Mouse (Mus musculus): ENCODE results near the gene Apc2. TPM values are rescaled to one million over a fixed set of nuclear protein-coding genes. Genes with fewer than 3 reads are reported as not detected.

The Apc2 gene
- polyA plus RNA-seq, 1 experiment, result 0.24 TPM

DNA sequence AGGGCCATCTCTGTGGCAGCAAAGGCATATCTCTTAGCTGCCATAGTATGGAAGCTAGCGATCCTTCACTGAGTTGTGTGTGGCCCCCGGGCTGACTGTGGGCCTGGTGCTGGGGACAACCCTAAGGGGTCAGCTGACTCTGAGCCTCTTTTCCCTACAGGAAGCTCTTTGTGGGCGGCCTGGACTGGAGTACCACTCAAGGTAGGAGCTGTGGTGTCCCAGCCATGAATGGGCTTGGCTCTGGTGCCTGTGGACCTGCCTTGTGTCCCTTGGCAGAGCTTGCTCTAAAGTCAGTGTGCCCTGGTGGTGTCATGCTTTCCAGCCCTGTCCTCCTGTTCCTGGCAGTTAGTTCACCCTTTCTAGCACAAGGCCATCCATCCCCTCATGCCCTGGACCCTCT, 21.9 kb upstream of the Apc2 start:
- H3K27me3 ChIP-seq (ENCODE audit: control insufficient read depth, insufficient read depth, insufficient read length), result no peaks in the 10 kb centered on the region
- peaks cover 20% of the 10 kb centered on the region for H3K36me3 ChIP-seq (ENCODE audit: control insufficient read depth, insufficient read depth)
- no peak overlapping the region for H3K4me3 ChIP-seq
- TF ChIP-seq POLR2A (IDR thresholded peaks at IDR 0.05; ENCODE audit: insufficient read length, low read depth), result no peak
- no peak for TF ChIP-seq CEBPB (IDR thresholded peaks at IDR 0.05; ENCODE audit: insufficient read depth, poor library complexity, severe bottlenecking)
- no peak for TF ChIP-seq E2F4 (IDR thresholded peaks at IDR 0.05; ENCODE audit: insufficient read depth)
- TF ChIP-seq MYOD1 (IDR thresholded peaks at IDR 0.05; ENCODE audit: control insufficient read depth in 1 of 3, insufficient read length in 2 of 3, low read depth in 2 of 3), result no peak
- no peak for TF ChIP-seq POLR2AphosphoS2 (IDR thresholded peaks at IDR 0.05; ENCODE audit: insufficient read length, low read depth)
- no peak for TF ChIP-seq TCF12 (IDR thresholded peaks at IDR 0.05; ENCODE audit: insufficient read depth, poor library complexity, severe bottlenecking)
- TF ChIP-seq USF1 (IDR thresholded peaks at IDR 0.05; ENCODE audit: low read depth), result no peak
- no peak for TF ChIP-seq TCF3 (IDR thresholded peaks at IDR 0.05; ENCODE audit: insufficient read length, low read depth)
- no peak for TF ChIP-seq MAX (IDR thresholded peaks at IDR 0.05; ENCODE audit: low read depth)
- no peak for TF ChIP-seq REST (IDR thresholded peaks at IDR 0.05; ENCODE audit: insufficient read depth, insufficient read length)
- no peak for TF ChIP-seq SRF (IDR thresholded peaks at IDR 0.05; ENCODE audit: control insufficient read depth, insufficient read length, low read depth)
- TF ChIP-seq MYOG (IDR thresholded peaks at IDR 0.05; ENCODE audit: control insufficient read depth in 1 of 3, insufficient read depth in 1 of 3, insufficient read length in 2 of 3, low read depth in 2 of 3), result no peak
- H3K79me2 ChIP-seq (ENCODE audit: control insufficient read depth, insufficient read depth), result peaks cover 59% of the 10 kb centered on the region
- no peak overlapping the region for H3ac ChIP-seq (ENCODE audit: control insufficient read depth, insufficient read length)
- no peak overlapping the region for H3K4me2 ChIP-seq (ENCODE audit: low read depth)

DNA sequence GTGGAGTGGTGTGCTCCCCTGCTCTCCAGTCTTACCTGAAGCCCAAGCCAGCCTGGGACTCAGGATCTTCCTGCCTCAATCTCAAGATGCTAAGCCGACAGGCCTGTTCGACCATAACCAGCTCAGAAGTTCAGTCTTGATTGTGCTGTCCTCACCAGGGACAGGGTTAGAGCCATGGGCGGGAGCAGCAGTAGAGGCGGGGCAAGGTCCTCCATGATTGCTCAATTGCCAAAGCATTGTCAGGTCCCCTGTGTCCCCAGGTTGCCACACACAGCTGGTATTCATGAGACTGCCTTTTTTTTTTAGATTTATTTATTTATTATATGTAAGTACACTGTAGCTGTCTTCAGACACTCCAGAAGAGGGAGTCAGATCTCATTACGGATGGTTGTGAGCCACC, 19.5 kb upstream of the Apc2 start:
- Histone ChIP-seq H3K27me3 (ENCODE audit: control insufficient read depth, insufficient read depth, insufficient read length) (no peaks in the 10 kb centered on the region), H3K36me3 (ENCODE audit: control insufficient read depth, insufficient read depth) (peaks cover 29% of the 10 kb centered on the region), H3ac (ENCODE audit: control insufficient read depth, insufficient read length) (no peak overlapping the region), H3K79me2 (ENCODE audit: control insufficient read depth, insufficient read depth) (peaks cover 35% of the 10 kb centered on the region), H3K4me3 (no peak overlapping the region), H3K4me2 (ENCODE audit: low read depth) (no peak overlapping the region)
- TF ChIP-seq TCF12 (IDR thresholded peaks at IDR 0.05; ENCODE audit: insufficient read depth, poor library complexity, severe bottlenecking) (no peak), POLR2AphosphoS2 (IDR thresholded peaks at IDR 0.05; ENCODE audit: insufficient read length, low read depth) (no peak), E2F4 (IDR thresholded peaks at IDR 0.05; ENCODE audit: insufficient read depth) (no peak), MAX (IDR thresholded peaks at IDR 0.05; ENCODE audit: low read depth) (no peak), REST (IDR thresholded peaks at IDR 0.05; ENCODE audit: insufficient read depth, insufficient read length) (no peak), POLR2A (IDR thresholded peaks at IDR 0.05; ENCODE audit: insufficient read length, low read depth) (no peak)

DNA sequence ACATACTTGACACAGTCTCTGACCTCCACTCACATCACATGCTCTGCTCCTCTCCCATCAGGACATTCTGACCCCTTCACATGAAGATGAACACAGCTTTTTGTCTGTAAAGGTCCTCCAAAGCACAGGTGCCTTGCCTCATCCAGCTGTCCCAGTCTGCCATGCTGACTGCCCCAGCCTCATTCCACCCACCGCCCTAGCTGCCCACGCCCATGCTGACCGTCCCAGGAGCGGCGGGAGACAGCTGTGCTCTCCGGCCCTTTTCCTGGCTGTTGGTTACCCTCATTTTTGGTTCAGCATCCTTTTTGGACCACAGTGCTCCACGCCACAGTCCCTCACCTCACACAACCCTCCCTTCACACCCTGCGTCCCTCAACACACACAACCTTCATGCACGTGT, 17.4 kb upstream of the Apc2 start:
- Histone ChIP-seq H3K79me2 (ENCODE audit: control insufficient read depth, insufficient read depth) (peaks cover 14% of the 10 kb centered on the region), H3K4me3 (no peak overlapping the region), H3K27me3 (ENCODE audit: control insufficient read depth, insufficient read depth, insufficient read length) (no peaks in the 10 kb centered on the region), H3K36me3 (ENCODE audit: control insufficient read depth, insufficient read depth) (peaks cover 29% of the 10 kb centered on the region), H3ac (ENCODE audit: control insufficient read depth, insufficient read length) (no peak overlapping the region), H3K4me2 (ENCODE audit: low read depth) (no peak overlapping the region)
- TF ChIP-seq TCF12 (IDR thresholded peaks at IDR 0.05; ENCODE audit: insufficient read depth, poor library complexity, severe bottlenecking) (no peak), TCF3 (IDR thresholded peaks at IDR 0.05; ENCODE audit: insufficient read length, low read depth) (no peak), USF1 (IDR thresholded peaks at IDR 0.05; ENCODE audit: low read depth) (no peak), MYOG (IDR thresholded peaks at IDR 0.05; ENCODE audit: control insufficient read depth in 1 of 3, insufficient read depth in 1 of 3, insufficient read length in 2 of 3, low read depth in 2 of 3) (peak in 2 of 3 experiments; percentile 64 to 76), POLR2A (IDR thresholded peaks at IDR 0.05; ENCODE audit: insufficient read length, low read depth) (no peak), CEBPB (IDR thresholded peaks at IDR 0.05; ENCODE audit: insufficient read depth, poor library complexity, severe bottlenecking) (no peak), MYOD1 (IDR thresholded peaks at IDR 0.05; ENCODE audit: control insufficient read depth in 1 of 3, insufficient read length in 2 of 3, low read depth in 2 of 3) (peak in 2 of 3 experiments; percentile 43 to 66)

DNA sequence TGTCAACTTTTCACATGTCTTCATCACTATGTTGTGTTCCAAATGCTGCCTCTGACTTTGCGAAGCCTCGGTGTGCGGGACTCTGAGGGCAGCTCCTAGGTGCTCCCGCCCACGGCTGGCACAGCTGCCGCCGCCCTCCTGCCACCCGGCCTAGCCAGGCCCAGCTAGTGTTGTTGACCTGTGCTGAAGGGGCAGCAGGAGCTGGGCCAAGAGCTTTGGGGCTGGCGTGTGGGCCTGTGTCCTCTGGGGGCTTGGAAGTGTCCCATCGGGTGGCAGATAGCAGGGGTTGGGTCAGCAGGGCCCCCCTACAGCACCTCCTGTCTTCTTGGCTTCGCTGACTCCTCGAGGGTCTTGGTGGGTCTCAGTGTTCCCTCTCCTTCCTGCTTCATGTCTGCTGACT, 16.5 kb upstream of the Apc2 start:
- Histone ChIP-seq H3K4me3 (no peak overlapping the region), H3ac (ENCODE audit: control insufficient read depth, insufficient read length) (no peak overlapping the region), H3K79me2 (ENCODE audit: control insufficient read depth, insufficient read depth) (peaks cover 5% of the 10 kb centered on the region), H3K36me3 (ENCODE audit: control insufficient read depth, insufficient read depth) (peaks cover 29% of the 10 kb centered on the region), H3K4me2 (ENCODE audit: low read depth) (no peak overlapping the region), H3K27me3 (ENCODE audit: control insufficient read depth, insufficient read depth, insufficient read length) (no peaks in the 10 kb centered on the region)
- no peak for TF ChIP-seq POLR2AphosphoS2 (IDR thresholded peaks at IDR 0.05; ENCODE audit: insufficient read length, low read depth)
- TF ChIP-seq USF1 (IDR thresholded peaks at IDR 0.05; ENCODE audit: low read depth), result no peak
- TF ChIP-seq SRF (IDR thresholded peaks at IDR 0.05; ENCODE audit: control insufficient read depth, insufficient read length, low read depth), result no peak

DNA sequence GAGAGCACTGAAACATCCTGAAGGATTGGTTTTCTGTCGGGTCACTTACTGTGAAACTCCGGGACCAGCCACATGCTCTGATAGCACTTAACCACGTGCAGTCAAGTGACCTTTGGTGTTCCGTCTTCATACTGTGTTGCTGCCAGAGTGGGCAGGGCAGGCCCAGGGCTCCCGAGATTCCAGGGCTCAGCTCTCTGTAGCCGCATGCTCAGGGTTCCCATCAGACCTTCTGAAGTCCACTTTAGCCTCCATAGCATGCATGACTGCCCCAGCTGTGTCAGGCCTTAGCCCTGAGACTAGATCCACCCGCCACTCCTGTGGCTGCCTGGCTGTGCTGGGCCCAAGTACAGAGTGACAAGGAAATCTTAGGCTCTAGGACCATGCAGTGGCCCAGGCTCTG, 14.5 kb upstream of the Apc2 start:
- no peaks in the 10 kb centered on the region for H3K79me2 ChIP-seq (ENCODE audit: control insufficient read depth, insufficient read depth)
- H3K4me2 ChIP-seq (ENCODE audit: low read depth), result no peak overlapping the region
- no peak overlapping the region for H3ac ChIP-seq (ENCODE audit: control insufficient read depth, insufficient read length)
- H3K36me3 ChIP-seq (ENCODE audit: control insufficient read depth, insufficient read depth), result peaks cover 35% of the 10 kb centered on the region
- H3K27me3 ChIP-seq (ENCODE audit: control insufficient read depth, insufficient read depth, insufficient read length), result no peaks in the 10 kb centered on the region
- TF ChIP-seq CEBPB (IDR thresholded peaks at IDR 0.05; ENCODE audit: insufficient read depth, poor library complexity, severe bottlenecking), result no peak
- no peak for TF ChIP-seq USF1 (IDR thresholded peaks at IDR 0.05; ENCODE audit: low read depth)
- no peak for TF ChIP-seq TCF12 (IDR thresholded peaks at IDR 0.05; ENCODE audit: insufficient read depth, poor library complexity, severe bottlenecking)
- TF ChIP-seq POLR2A (IDR thresholded peaks at IDR 0.05; ENCODE audit: insufficient read length, low read depth), result no peak
- no peak for TF ChIP-seq E2F4 (IDR thresholded peaks at IDR 0.05; ENCODE audit: insufficient read depth)
- no peak for TF ChIP-seq MYOD1 (IDR thresholded peaks at IDR 0.05; ENCODE audit: control insufficient read depth in 1 of 3, insufficient read length in 2 of 3, low read depth in 2 of 3)
- TF ChIP-seq SRF (IDR thresholded peaks at IDR 0.05; ENCODE audit: control insufficient read depth, insufficient read length, low read depth), result no peak
- no peak for TF ChIP-seq MAX (IDR thresholded peaks at IDR 0.05; ENCODE audit: low read depth)
- TF ChIP-seq TCF3 (IDR thresholded peaks at IDR 0.05; ENCODE audit: insufficient read length, low read depth), result no peak
- no peak for TF ChIP-seq REST (IDR thresholded peaks at IDR 0.05; ENCODE audit: insufficient read depth, insufficient read length)
- TF ChIP-seq POLR2AphosphoS2 (IDR thresholded peaks at IDR 0.05; ENCODE audit: insufficient read length, low read depth), result no peak
- TF ChIP-seq MYOG (IDR thresholded peaks at IDR 0.05; ENCODE audit: control insufficient read depth in 1 of 3, insufficient read depth in 1 of 3, insufficient read length in 2 of 3, low read depth in 2 of 3), result no peak
- no peak overlapping the region for H3K4me3 ChIP-seq
